Mouse (Mus musculus) G1E-ER4 (cell line): ENCODE data around the gene Lyrm4. TPM values are rescaled to one million over a fixed set of nuclear protein-coding genes. Genes with fewer than 3 reads are reported as not detected.

Experiments used
- GATA1 ChIP-seq: IDR thresholded peaks from one replicate; pipeline ENCODE4 v1.8.0; 2012; ENCODE audit warnings: low read length, inconsistent platforms
- polyA plus RNA-seq: library from polyadenylated mRNA; stranded (reverse); fragments of >175 nt; gene quantifications from 2 replicates; pipeline ENCODE4 v1.2.3, GENCODE M21; 2012

The Lyrm4 gene
- polyA plus RNA-seq, 1 experiment, result 11.5 TPM

- TF ChIP-seq GATA1, result no peak
Observed at GRCm38 (mm10) chr13:35937991-35938390, 179.3 kb downstream of the Lyrm4 start.

Other genes starting within 250 kb of the Lyrm4 start
- gene Rpp40, start 211.2 kb downstream of the Lyrm4 start, polyA plus RNA-seq, result 17.0 and 28.8 TPM in 2 replicates
- gene Ppp1r3g, start 158.7 kb downstream of the Lyrm4 start, polyA plus RNA-seq, result 0.03 TPM in 1 of 2 replicates, not detected in the other
- gene Fars2, start 114 bp downstream of the Lyrm4 start, polyA plus RNA-seq, result 40.7 and 60.7 TPM in 2 replicates